Mouse (Mus musculus) forebrain, embryonic 14.5 days (tissue): Measurements from ENCODE around the gene Gm10591. TPM values are rescaled to one million over a fixed set of nuclear protein-coding genes. Genes with fewer than 3 reads are reported as not detected.
"Not testable (repeated sequence)": the region's sequence is repeated elsewhere in the genome, so short reads cannot be mapped to it uniquely, and the experiment has no call there.

Experiments
- ATAC-seq: fragments of 200-750 bp; cut with Nextera tagmentation; 2 replicates; pipeline ENCODE4 v1.8.0; 2017; ENCODE audit warnings: mild to moderate bottlenecking, moderate library complexity
- DNase-seq: peaks from one replicate; pipeline ENCODE4 v3.0.0-alpha.2; 2015; ENCODE audit warnings: low spot score
- H3K27ac ChIP-seq: fragments of 300-500 bp; sonication (generic); 2 replicates; pipeline ENCODE4 v1.5.1; 2014; ENCODE audit warnings: low read depth, mild to moderate bottlenecking, control low read depth, low read length, moderate library complexity
- H3K27me3 ChIP-seq: fragments of 300-500 bp; sonication (generic); replicated peaks from 2 replicates; pipeline ENCODE4 v1.6.1; 2014; ENCODE audit warnings: low read length, control low read depth, mixed read lengths; ENCODE audit not compliant: control insufficient read depth, insufficient read depth
- H3K36me3 ChIP-seq: fragments of 300-500 bp; sonication (generic); 2 replicates; pipeline ENCODE4 v1.6.1; 2014; ENCODE audit warnings: low read length, control low read depth; ENCODE audit not compliant: control insufficient read depth, insufficient read depth
- H3K4me1 ChIP-seq: fragments of 300-500 bp; sonication (generic); 2 replicates; pipeline ENCODE4 v1.6.1; 2014; ENCODE audit warnings: antibody characterized with exemption, low read length, control low read depth; ENCODE audit not compliant: control insufficient read depth, insufficient read depth
- H3K4me2 ChIP-seq: fragments of 300-500 bp; sonication (generic); 2 replicates; pipeline ENCODE4 v1.6.1; 2014; ENCODE audit warnings: mild to moderate bottlenecking, control low read depth, low read length
- H3K4me3 ChIP-seq: fragments of 300-500 bp; sonication (generic); 2 replicates; pipeline ENCODE4 v1.5.1; 2014; ENCODE audit warnings: low read depth, low read length, control low read depth
- H3K9ac ChIP-seq: fragments of 300-500 bp; sonication (generic); 2 replicates; pipeline ENCODE4 v1.6.1; 2014; ENCODE audit warnings: mild to moderate bottlenecking, low read length, control low read depth, moderate library complexity
- H3K9me3 ChIP-seq: fragments of 300-500 bp; sonication (generic); replicated peaks from 2 replicates; pipeline ENCODE4 v1.6.1; 2016; ENCODE audit warnings: low read length, control low read depth, mixed read lengths; ENCODE audit not compliant: control insufficient read depth
- WGBS: fragments of 180-500 bp; shearing (Covaris S2); extraction: QIAGEN DNeasy Blood & Tissue Kit; methylation state at CpG from one replicate; pipeline ENCODE4 v1.1.7; 2014; 5-methylcytosine and 5-hydroxymethylcytosine counted together
- polyA plus RNA-seq: library from polyadenylated mRNA; unstranded; fragments of >200 nt; fragmentation: Nextera tagmentation; extraction: Ambion mirVana; gene quantifications from 2 replicates; pipeline ENCODE4 v1.2.1, GENCODE M21; 2014

Gene Gm10591
- polyA plus RNA-seq, result not detected in 2 replicates

DNA sequence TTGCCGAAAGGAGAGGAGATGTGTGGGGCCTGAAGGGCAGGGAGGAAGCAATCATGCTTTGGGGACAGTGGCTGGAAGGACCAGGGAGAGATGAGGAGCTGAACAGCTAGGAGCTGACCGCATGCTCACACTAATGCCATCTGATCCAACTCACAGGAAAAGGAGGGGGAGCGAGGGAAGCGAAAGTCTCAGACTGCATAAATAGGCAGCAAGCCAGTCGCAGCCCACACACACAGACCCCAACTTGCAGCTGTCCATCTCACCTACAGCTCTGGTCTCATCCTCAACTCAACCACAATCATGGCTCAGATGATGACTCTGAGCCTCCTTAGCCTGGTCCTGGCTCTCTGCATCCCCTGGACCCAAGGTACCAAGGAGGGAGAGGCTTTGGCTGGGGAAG, at the start of gene Gm10591:
Gene Gm10591 (plus strand): TSS at position 301 of the 400 bp plus-strand sequence.
- not testable (repeated sequence) for H3K9ac ChIP-seq, ATAC-seq, H3K9me3 ChIP-seq, H3K36me3 ChIP-seq, DNase-seq, H3K4me3 ChIP-seq, H3K4me1 ChIP-seq, H3K27ac ChIP-seq, H3K27me3 ChIP-seq, H3K4me2 ChIP-seq
- WGBS, result no CpG with 5 or more reads among the region's 5 CpGs

- not testable (repeated sequence) for H3K9ac ChIP-seq, H3K27ac ChIP-seq, H3K4me3 ChIP-seq, H3K4me2 ChIP-seq, DNase-seq, H3K9me3 ChIP-seq, ATAC-seq, H3K27me3 ChIP-seq, H3K36me3 ChIP-seq, H3K4me1 ChIP-seq
- no CpG with 5 or more reads among the region's 8 CpGs for WGBS
Measured at GRCm38 (mm10) chr4:42629419-42629818, 17.4 kb downstream of the Gm10591 start, which contains the start of gene Gm2564. Gene Gm2564 (plus strand): TSS chr4:42629719.

DNA sequence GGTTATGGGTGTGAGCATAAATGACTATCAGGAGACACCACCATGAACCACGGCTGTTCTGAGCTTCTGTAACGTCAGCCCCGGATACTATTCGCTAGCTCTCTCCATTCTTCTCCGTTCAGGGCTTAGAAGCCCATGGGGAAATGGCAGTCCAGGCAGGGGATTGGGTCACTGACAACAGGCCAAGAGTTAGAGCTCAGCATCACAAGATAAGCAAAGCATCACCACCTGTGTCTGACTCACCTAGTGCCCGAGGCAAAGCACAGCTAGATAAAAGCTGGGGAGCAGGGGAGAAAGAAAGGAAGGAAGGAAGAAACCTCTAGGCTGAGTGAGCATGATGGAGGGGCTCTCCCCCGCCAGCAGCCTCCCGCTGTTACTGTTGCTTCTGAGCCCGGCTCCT, 43.0 kb downstream of the Gm10591 start, which contains the start of gene Ccl27b:
Gene Ccl27b (plus strand): TSS at position 301 of the 400 bp plus-strand sequence.
- WGBS, result no CpG with 5 or more reads among the region's 9 CpGs
- H3K9me3 ChIP-seq, H3K9ac ChIP-seq, H3K4me3 ChIP-seq, DNase-seq, H3K4me1 ChIP-seq, H3K27ac ChIP-seq, H3K4me2 ChIP-seq, ATAC-seq, H3K27me3 ChIP-seq, H3K36me3 ChIP-seq: not testable (repeated sequence)

DNA sequence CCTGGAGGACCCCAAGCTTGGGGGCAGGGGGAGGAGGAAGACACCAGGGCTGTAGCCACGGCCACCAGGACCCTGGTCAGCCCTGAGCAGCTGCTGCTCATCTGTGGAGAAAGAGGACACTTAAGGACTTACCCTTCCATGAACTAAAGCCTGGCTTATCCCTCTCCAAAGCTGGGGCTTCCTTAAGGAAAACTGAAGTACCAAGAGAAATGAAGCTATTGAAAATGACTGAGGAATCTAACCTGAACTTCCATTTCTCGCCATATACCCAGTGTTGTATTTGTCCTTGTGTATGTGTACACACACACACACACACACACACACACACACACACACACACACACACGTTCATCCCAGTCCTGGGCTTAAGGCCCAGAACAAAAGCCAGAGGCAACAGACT, 49.8 kb downstream of the Gm10591 start, which contains the start of gene Il11ra2:
Gene Il11ra2 (minus strand): TSS at position 101 of the 400 bp plus-strand sequence.
- not testable (repeated sequence) for H3K9me3 ChIP-seq, ATAC-seq, H3K36me3 ChIP-seq, H3K27me3 ChIP-seq, H3K4me2 ChIP-seq, H3K9ac ChIP-seq, H3K4me1 ChIP-seq, H3K4me3 ChIP-seq, DNase-seq, H3K27ac ChIP-seq
- no CpG with 5 or more reads among the region's 3 CpGs for WGBS

Other genes starting within 250 kb of the Gm10591 start
- not detected in 2 replicates for gene Gm21586, start 172.8 kb upstream of the Gm10591 start, polyA plus RNA-seq
- 0.14 TPM in 1 of 2 replicates, not detected in the other for gene Gm2163, start 145.4 kb upstream of the Gm10591 start, polyA plus RNA-seq
- not detected in 2 replicates for gene Fam205a2, start 84.0 kb upstream of the Gm10591 start, polyA plus RNA-seq
- gene Gm2564, start 17.5 kb downstream of the Gm10591 start, polyA plus RNA-seq, result not detected in 2 replicates
- not detected in 2 replicates for gene Ccl27b, start 43.1 kb downstream of the Gm10591 start, polyA plus RNA-seq
- gene Il11ra2, start 49.7 kb downstream of the Gm10591 start, polyA plus RNA-seq, result not detected in 2 replicates
- gene 4930578G10Rik, start 123.3 kb downstream of the Gm10591 start, polyA plus RNA-seq, result 0.51 and 0.52 TPM in 2 replicates
- gene Ccl19, start 144.4 kb downstream of the Gm10591 start, polyA plus RNA-seq, result not detected in 2 replicates
- gene Ccl21a, start 161.8 kb downstream of the Gm10591 start, polyA plus RNA-seq, result 0.55 and 0.80 TPM in 2 replicates
- not detected in 2 replicates for gene Fam205a1, start 241.7 kb downstream of the Gm10591 start, polyA plus RNA-seq
- gene Gm12394, start 244.6 kb downstream of the Gm10591 start, polyA plus RNA-seq, result 0.10 and 0.41 TPM in 2 replicates